Mouse (Mus musculus) kidney, postnatal 14 days (tissue): ENCODE measurements around the gene Slc22a22.

Source experiments
- DNase-seq: peaks from one replicate; pipeline ENCODE4 v3.0.0; 2022; ENCODE audit warnings: mixed read lengths

Slc22a22 gene

GRCm38 (mm10) chr15:57477525-57477924, at the start of gene Slc22a22:
Slc22a22 (minus strand) TSS chr15:57477625.
- no peak for DNase-seq

GRCm38 (mm10) chr15:57523510-57524298, 46.3 kb upstream of the Slc22a22 start:
- DNase-seq, result no peak

GRCm38 (mm10) chr15:57522160-57522559, 44.7 kb upstream of the Slc22a22 start:
- DNase-seq, result no peak

- DNase-seq, result no peak
Observed at GRCm38 (mm10) chr15:57509185-57510172, 32.1 kb upstream of the Slc22a22 start.

- peak; percentile 79 for DNase-seq
Observed at GRCm38 (mm10) chr15:57508242-57509184, 31.1 kb upstream of the Slc22a22 start.

- DNase-seq, result peak; percentile 27
Observed at GRCm38 (mm10) chr15:57504126-57504705, 26.8 kb upstream of the Slc22a22 start.

- no peak for DNase-seq
Observed at GRCm38 (mm10) chr15:57503656-57504055, 26.2 kb upstream of the Slc22a22 start.

GRCm38 (mm10) chr15:57501559-57501958, 24.1 kb upstream of the Slc22a22 start:
- DNase-seq, result no peak

- DNase-seq, result no peak
Observed at GRCm38 (mm10) chr15:57496106-57496505, 18.7 kb upstream of the Slc22a22 start.

- DNase-seq, result no peak
Observed at GRCm38 (mm10) chr15:57482509-57482908, 5.1 kb upstream of the Slc22a22 start.

GRCm38 (mm10) chr15:57471648-57472047, 5.8 kb downstream of the Slc22a22 start:
- DNase-seq, result no peak

- DNase-seq, result peak; percentile 20
Observed at GRCm38 (mm10) chr15:57465996-57466395, 11.4 kb downstream of the Slc22a22 start.

GRCm38 (mm10) chr15:57465061-57465460, 12.4 kb downstream of the Slc22a22 start:
- peak; percentile 4 for DNase-seq

GRCm38 (mm10) chr15:57464066-57464465, 13.4 kb downstream of the Slc22a22 start:
- DNase-seq, result peak; percentile 24

GRCm38 (mm10) chr15:57461284-57461683, 16.1 kb downstream of the Slc22a22 start:
- no peak for DNase-seq

GRCm38 (mm10) chr15:57457374-57457773, 20.1 kb downstream of the Slc22a22 start:
- no peak for DNase-seq

- peak; percentile 7 for DNase-seq
Observed at GRCm38 (mm10) chr15:57434710-57435404, 42.6 kb downstream of the Slc22a22 start.

- DNase-seq, result peak; percentile 8
Observed at GRCm38 (mm10) chr15:57408498-57408897, 68.9 kb downstream of the Slc22a22 start.

GRCm38 (mm10) chr15:57398439-57399148, 78.8 kb downstream of the Slc22a22 start:
- DNase-seq, result no peak

GRCm38 (mm10) chr15:57394053-57394452, 83.4 kb downstream of the Slc22a22 start:
- no peak for DNase-seq

GRCm38 (mm10) chr15:57380381-57380780, 97.0 kb downstream of the Slc22a22 start:
- no peak for DNase-seq
